Mouse (Mus musculus) frontal cortex, adult 2 months (tissue): ENCODE measurements around the gene Rcc1. TPM values are rescaled to one million over a fixed set of nuclear protein-coding genes. Genes with fewer than 3 reads are reported as not detected.

Source experiments
- DNase-seq, 2 experiments: peaks; one replicate each; pipeline ENCODE4 v3.0.0; 2022; ENCODE audit warnings: low spot score in 1 of 2; ENCODE audit errors: extremely low spot score in 1 of 2
- polyA plus RNA-seq: library from polyadenylated mRNA; depleted of rRNA; stranded (reverse); fragments of >200 nt; gene quantifications from 2 replicates; pipeline ENCODE4 v1.2.3, GENCODE M21; 2012

Gene Rcc1
- polyA plus RNA-seq, 1 experiment, result 11.1 TPM

- no peak for DNase-seq
Observed at GRCm38 (mm10) chr4:132359510-132359909, 6.1 kb upstream of the Rcc1 start.

- peak in 1 of 2 experiments; percentile 28 for DNase-seq
Observed at GRCm38 (mm10) chr4:132356170-132356569, 2.8 kb upstream of the Rcc1 start.

- DNase-seq, result no peak
Observed at GRCm38 (mm10) chr4:132355403-132355802, 2.0 kb upstream of the Rcc1 start.

- no peak for DNase-seq
Observed at GRCm38 (mm10) chr4:132354571-132354970, 1.2 kb upstream of the Rcc1 start.

GRCm38 (mm10) chr4:132352739-132353138, 666 bp downstream of the Rcc1 start:
- DNase-seq, result no peak

- no peak for DNase-seq
Observed at GRCm38 (mm10) chr4:132351401-132351800, 2.0 kb downstream of the Rcc1 start.

GRCm38 (mm10) chr4:132350854-132351253, 2.6 kb downstream of the Rcc1 start:
- DNase-seq, result no peak

- no peak for DNase-seq
Observed at GRCm38 (mm10) chr4:132350123-132350740, 3.2 kb downstream of the Rcc1 start.

- DNase-seq, result no peak
Observed at GRCm38 (mm10) chr4:132349495-132350122, 3.8 kb downstream of the Rcc1 start.

GRCm38 (mm10) chr4:132346661-132347060, 6.7 kb downstream of the Rcc1 start:
- no peak for DNase-seq

GRCm38 (mm10) chr4:132346261-132346660, 7.1 kb downstream of the Rcc1 start:
- DNase-seq, result no peak

GRCm38 (mm10) chr4:132345843-132346212, 7.6 kb downstream of the Rcc1 start:
- DNase-seq, result no peak

- peak; percentile 80 to 98 for DNase-seq
Observed at GRCm38 (mm10) chr4:132345135-132345842, 8.1 kb downstream of the Rcc1 start.

- no peak for DNase-seq
Observed at GRCm38 (mm10) chr4:132344403-132345134, 8.8 kb downstream of the Rcc1 start.

- DNase-seq, result no peak
Observed at GRCm38 (mm10) chr4:132341451-132341850, 12.0 kb downstream of the Rcc1 start.

GRCm38 (mm10) chr4:132338943-132339342, 14.5 kb downstream of the Rcc1 start:
- DNase-seq, result peak in 1 of 2 experiments; percentile 28

GRCm38 (mm10) chr4:132332880-132333279, 20.5 kb downstream of the Rcc1 start:
- DNase-seq, result no peak

- DNase-seq, result no peak
Observed at GRCm38 (mm10) chr4:132331960-132332359, 21.4 kb downstream of the Rcc1 start.

GRCm38 (mm10) chr4:132329835-132330354, 23.5 kb downstream of the Rcc1 start:
- no peak for DNase-seq

- DNase-seq, result peak; percentile 41 to 83
Observed at GRCm38 (mm10) chr4:132329115-132329834, 24.1 kb downstream of the Rcc1 start, which contains the start of gene Trnau1ap. TSS of gene Trnau1ap (minus strand) at chr4:132329538.
